Mouse (Mus musculus) cerebellum, adult 2 months (tissue): Measurements from ENCODE around the gene Snx1. TPM values are rescaled to one million over a fixed set of nuclear protein-coding genes. Genes with fewer than 3 reads are reported as not detected.

Experiments
- DNase-seq, 2 experiments: peaks; one replicate each; pipeline ENCODE4 v3.0.0; 2021
- H3K27ac ChIP-seq: fragments of 200-500 bp; 2 replicates; pipeline ENCODE4 v1.5.1; 2012; ENCODE audit warnings: low read length, control low read depth, inconsistent platforms; ENCODE audit not compliant: insufficient read depth
- H3K27me3 ChIP-seq: fragments of 200-500 bp; 2 replicates; pipeline ENCODE4 v1.6.1; 2012; ENCODE audit warnings: inconsistent platforms, mild to moderate bottlenecking, low read length, moderate library complexity; ENCODE audit not compliant: control insufficient read depth, insufficient read depth
- H3K4me1 ChIP-seq: fragments of 200-500 bp; 2 replicates; pipeline ENCODE4 v1.6.1; 2011; ENCODE audit warnings: low read length; ENCODE audit not compliant: control insufficient read depth, insufficient read depth
- H3K4me3 ChIP-seq: fragments of 200-500 bp; replicated peaks from 2 replicates; pipeline ENCODE3; 2011; ENCODE audit warnings: mild to moderate bottlenecking, low read depth, low read length, control low read depth; ENCODE audit not compliant: insufficient read depth
- CTCF ChIP-seq: fragments of 200-500 bp; IDR thresholded peaks from 2 replicates; pipeline ENCODE4 v1.5.1; 2011; ENCODE audit warnings: low read depth, mild to moderate bottlenecking, control low read depth, low read length, moderate library complexity, borderline replicate concordance; ENCODE audit not compliant: insufficient read depth
- POLR2A ChIP-seq: fragments of 200-500 bp; IDR thresholded peaks from 2 replicates; pipeline ENCODE4 v1.6.1; 2011; ENCODE audit warnings: low read length, control low read depth, borderline replicate concordance; ENCODE audit not compliant: insufficient read depth
- WGBS: fragments of 180-500 bp; shearing (Covaris S2); methylation state at CpG from one replicate; pipeline ENCODE4 v1.1.7; 2018; 5-methylcytosine and 5-hydroxymethylcytosine counted together
- polyA plus RNA-seq: library from polyadenylated mRNA; depleted of rRNA; stranded (reverse); fragments of >200 nt; gene quantifications from 2 replicates; pipeline ENCODE4 v1.2.3, GENCODE M21; 2012; rRNA removed

The Snx1 gene
- polyA plus RNA-seq, 1 experiment: 121 TPM

DNA sequence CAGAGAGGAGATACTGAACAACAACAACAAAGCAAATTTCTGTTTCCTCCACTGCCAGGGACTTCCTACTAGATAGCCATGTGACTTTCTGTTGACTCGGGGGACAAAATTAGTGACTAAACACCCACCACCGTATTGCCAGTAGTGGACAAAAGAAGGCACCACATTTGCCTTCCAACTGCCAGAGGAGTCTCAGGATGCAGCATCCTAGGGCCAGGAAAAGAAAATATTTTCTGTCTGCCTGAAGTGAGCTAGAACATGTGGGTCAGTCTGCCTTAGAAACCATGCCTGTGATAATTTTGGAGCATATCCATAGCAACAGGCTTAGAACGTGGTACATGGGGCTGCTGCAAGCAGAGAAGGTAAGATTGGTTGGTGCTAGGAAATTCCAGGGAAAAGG, 85.6 kb downstream of the Snx1 start:
- H3K27me3 ChIP-seq: no peaks in the 10 kb centered on the region
- no peak overlapping the region for H3K4me3 ChIP-seq
- no peak overlapping the region for H3K27ac ChIP-seq
- 84% methylated on average over 3 of the region's 3 CpGs for WGBS
- DNase-seq: no peak
- TF ChIP-seq POLR2A: no peak
- no peak for TF ChIP-seq CTCF
- H3K4me1 ChIP-seq: no peaks in the 10 kb centered on the region

DNA sequence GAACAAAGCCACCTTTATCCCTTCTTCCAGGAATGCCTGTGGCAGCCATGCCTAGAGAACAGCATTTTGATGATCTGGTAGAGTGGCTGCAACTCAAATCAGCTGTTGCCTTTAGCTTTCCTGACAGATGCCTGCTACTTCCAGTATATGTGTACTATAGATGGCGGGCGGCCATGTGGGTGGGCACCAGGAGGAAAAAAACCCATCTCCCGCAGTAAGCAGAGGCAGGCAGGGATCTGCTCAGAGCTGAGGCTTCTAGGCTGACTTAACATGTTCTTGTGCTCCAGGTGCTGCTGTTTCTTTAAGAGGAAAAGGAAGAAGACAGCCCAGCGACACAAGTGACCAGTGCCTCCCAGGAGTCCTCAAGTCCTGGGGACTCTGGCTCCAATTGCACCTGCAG, 87.1 kb downstream of the Snx1 start:
- DNase-seq: no peak
- H3K4me3 ChIP-seq: no peak overlapping the region
- 65% methylated on average over 4 of the region's 4 CpGs for WGBS
- TF ChIP-seq POLR2A (no peak), CTCF (no peak)
- H3K27me3 ChIP-seq: no peaks in the 10 kb centered on the region
- H3K27ac ChIP-seq: no peak overlapping the region
- no peaks in the 10 kb centered on the region for H3K4me1 ChIP-seq

DNA sequence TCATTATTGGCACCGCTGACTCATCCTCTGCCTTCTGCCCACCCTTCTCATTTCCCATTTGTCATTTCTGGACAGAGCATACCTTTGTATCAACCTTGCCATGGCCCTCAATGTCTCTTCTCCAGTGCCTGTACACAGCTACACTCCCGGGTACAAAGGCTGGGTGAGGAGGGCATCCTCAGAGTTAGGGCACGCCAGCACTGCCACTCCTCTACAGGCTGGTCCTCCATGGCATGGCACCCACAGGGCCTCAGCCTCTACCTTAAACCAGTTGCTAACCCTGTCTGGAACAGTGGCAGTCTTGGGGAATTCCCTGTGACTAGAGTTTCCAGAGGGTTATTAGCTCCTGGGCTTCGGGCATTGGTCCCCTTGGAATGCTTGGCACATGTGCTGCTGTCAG, 87.8 kb downstream of the Snx1 start:
- H3K4me3 ChIP-seq: no peak overlapping the region
- no peak overlapping the region for H3K27ac ChIP-seq
- 92% methylated on average over 4 of the region's 4 CpGs for WGBS
- no peaks in the 10 kb centered on the region for H3K4me1 ChIP-seq
- H3K27me3 ChIP-seq: no peaks in the 10 kb centered on the region
- TF ChIP-seq POLR2A: no peak
- no peak for TF ChIP-seq CTCF
- DNase-seq: no peak

Other genes with a start within 250 kb of the Snx1 start
- 0.13 and 0.29 TPM in 2 replicates for gene Pclaf, start 236.3 kb downstream of the Snx1 start, polyA plus RNA-seq
- 20.4 and 24.5 TPM in 2 replicates for gene Trip4, start 217.8 kb downstream of the Snx1 start, polyA plus RNA-seq
- 21.9 and 25.4 TPM in 2 replicates for gene Csnk1g1, start 217.7 kb downstream of the Snx1 start, polyA plus RNA-seq
- gene Ppib, start 66.4 kb downstream of the Snx1 start, polyA plus RNA-seq: 223 and 230 TPM in 2 replicates
- 8.8 and 9.7 TPM in 2 replicates for gene Snx22, start 56.9 kb downstream of the Snx1 start, polyA plus RNA-seq
- 24.3 and 25.9 TPM in 2 replicates for gene Ciao2a, start within 50 bp of the Snx1 start, polyA plus RNA-seq
- 3.6 and 3.8 TPM in 2 replicates for gene Dapk2, start 31.6 kb upstream of the Snx1 start, polyA plus RNA-seq
- gene Herc1, start 223.9 kb upstream of the Snx1 start, polyA plus RNA-seq: 62.0 and 66.8 TPM in 2 replicates